Mouse (Mus musculus) regulatory T cell (primary cell): ENCODE results near the gene Gm9945.

Source experiments
- in situ Hi-C: fragments of 300-600 bp; cut with MboI, MseI; formaldehyde crosslinking; loops from one replicate; pipeline ENCODE4 v1.15.1; 2025; ENCODE audit warnings: high pct_unique_total_duplicates

The Gm9945 gene

GRCm38 (mm10) chr11:53461727-53462126 is 18.2 kb upstream of the Gm9945 start:
- in situ Hi-C loops, result no loop called here

DNA sequence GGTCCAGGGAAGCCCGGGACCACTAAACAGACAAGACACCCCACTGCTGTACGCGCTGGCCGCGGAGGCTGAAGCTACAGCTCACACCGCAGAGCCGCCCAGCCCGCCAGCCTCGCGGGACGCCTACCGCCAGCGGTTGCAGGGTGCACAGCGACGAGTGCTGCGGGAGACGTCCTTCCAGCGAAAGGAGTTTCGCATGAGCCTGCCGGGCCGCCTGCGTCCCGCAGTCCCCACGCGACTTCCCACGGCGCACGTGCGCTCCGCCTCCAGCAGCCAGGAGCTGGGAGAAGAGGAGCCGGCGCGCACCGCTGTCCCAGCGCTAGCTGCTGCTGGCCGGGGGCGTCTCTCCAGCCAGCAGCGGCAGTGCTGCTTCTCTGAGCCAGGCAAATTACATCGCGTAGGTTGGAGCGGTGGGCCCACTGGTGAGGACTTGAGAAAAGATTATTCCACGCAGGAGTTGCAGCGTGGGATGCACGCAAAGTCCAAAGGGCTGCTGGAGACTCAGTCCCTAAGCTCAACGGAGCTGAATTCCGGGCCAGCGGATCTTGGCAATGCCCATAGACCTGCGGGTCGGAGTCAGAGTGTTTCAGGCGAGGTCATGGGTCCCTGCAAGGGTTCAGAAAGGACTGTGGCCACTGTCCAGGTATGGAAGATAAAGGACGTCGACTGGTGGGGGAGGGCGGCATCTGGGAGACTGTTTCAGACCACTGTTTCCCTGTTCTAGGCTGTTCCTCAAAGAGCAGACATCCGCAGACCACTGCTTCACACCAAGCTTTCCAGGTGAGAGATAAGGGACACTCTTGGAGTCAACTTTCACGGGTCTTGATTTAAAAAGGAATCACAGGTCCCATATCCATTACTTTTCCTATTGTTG is 16.2 kb upstream of the Gm9945 start:
- in situ Hi-C loops, result no loop called here

- in situ Hi-C loops, result no loop called here
Observed at GRCm38 (mm10) chr11:53466231-53466971, 13.6 kb upstream of the Gm9945 start.

GRCm38 (mm10) chr11:53469294-53469967 is 10.5 kb upstream of the Gm9945 start:
- in situ Hi-C loops, result no loop called here

DNA sequence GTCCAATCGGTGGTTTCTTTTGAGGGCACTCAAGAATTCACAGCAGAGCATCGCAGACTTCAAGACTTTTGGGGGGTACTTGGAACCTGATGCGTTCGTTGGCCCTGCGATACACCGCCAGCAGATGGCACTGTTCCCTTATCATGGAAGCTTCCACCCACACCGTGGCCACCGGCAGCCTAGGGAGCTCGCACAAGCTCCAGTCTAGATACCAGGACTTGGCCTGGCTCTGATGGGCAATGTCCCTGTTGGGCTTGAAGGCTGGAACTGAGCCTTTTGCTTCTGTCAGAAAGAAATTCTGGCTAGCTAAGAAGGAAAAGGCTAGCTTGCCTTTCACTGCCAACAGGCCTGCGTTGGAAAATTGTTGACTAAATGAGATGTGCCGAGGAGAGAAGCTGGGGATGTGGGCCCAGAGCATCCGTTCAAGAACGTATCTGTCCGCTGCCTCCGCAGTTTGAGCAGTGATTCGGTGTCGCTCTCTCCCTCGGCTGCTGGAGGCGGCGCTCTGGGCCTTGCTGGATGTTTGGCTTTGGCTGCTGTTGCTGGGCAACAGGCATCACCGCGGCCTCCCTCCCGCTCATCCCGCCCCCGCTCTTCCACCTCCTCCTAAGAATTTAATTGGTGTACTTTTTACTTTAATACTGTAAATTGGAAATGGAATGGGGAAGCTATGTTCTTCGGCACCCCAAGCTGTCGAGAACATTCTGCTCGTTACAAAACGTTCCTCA is 9.8 kb upstream of the Gm9945 start, which contains the start of gene Gm9837:
Gene Gm9837 (minus strand): TSS at position 512 of the 728 bp plus-strand sequence.
- in situ Hi-C loops, result no loop called here

DNA sequence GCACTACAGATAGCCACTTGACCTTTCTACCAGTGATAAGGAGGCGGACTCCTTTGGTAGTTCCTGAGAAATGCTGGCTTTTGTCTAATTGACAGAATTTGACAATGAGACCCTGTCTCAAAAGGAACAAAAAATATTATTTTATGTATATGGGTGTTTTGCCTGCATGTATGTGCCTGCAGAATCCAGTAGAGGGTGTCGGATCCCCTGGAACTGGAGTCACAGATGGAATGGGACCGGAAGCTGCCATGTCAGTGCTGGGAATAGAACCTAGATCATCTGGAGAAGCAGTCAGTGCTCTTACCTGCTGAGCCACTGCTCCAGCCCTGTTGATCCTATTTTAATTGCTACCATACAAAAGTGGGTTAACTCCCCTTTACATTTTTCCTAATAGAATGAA is 7.3 kb upstream of the Gm9945 start:
- in situ Hi-C loops, result no loop called here

DNA sequence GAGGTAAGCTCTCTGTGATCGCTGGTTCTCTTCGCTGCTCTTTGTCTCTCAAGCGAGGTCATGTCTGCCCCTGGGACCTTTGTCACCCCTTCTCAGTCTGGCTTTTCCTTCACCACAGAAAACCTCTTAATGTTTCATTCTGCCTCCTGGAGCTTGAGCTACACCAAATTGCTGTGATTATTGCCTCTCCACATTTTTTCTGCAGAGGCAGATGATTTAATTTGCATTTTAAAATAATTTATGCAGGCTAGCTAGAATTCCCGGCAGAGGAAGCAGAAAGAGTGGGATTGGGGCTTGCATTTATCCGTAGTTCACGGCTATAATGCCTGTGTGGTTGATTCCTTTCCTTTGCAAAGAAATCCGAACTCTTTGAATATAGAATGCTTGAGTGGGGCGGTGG is 4.3 kb upstream of the Gm9945 start:
- in situ Hi-C loops, result no loop called here

DNA sequence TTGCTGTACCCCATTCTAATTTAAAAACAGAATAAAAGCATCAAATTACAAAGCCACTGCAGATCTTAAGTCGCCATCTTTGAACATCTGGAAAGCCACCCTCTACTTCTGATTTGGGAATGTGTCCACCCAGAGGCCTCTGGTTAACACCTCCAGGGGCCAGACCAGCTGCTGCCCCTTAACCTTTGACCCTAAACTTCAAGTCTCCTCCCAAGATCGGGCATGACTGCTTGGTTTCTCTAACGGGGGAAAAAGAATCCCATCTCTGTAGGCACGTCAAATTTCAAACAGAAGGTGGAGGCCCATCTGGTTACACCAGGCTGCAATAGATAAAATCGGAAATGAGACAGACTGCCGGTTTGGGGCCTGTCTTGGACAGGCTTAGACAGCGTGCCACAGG is 2.1 kb upstream of the Gm9945 start:
- in situ Hi-C loops, result no loop called here

- in situ Hi-C loops, result no loop called here
Observed at GRCm38 (mm10) chr11:53478383-53479170, 1.4 kb upstream of the Gm9945 start.

DNA sequence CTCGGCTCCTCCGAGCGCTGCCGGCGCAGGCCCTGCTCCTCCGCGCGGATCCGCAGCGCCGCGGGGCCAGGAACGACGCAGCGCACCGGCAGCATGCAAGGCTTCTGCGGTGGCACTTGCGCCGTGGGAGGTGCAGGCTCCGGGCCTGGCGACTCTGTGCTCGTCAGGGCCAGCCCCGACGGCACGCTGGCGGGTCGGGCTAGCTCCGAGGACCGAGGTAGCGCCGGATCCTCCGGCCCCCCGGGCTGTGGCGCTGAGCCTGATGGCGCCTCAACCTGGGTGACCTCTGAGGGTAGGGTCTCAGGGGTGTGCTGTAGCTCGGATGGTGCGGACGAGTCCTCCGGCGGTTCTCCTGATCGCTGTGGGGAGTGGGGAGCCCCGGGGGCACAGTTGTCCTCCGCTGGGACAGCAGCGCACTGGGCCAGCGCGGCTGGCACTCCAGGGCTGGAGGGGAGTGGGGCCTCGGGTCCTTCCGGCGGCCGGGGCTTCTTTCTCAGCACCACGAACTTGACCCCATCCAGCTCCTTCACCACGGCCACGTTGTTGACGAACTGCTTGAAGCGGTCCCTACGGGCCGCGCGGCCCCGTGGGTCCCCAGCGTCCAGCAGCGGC is 689 bp upstream of the Gm9945 start:
- in situ Hi-C loops, result no loop called here

DNA sequence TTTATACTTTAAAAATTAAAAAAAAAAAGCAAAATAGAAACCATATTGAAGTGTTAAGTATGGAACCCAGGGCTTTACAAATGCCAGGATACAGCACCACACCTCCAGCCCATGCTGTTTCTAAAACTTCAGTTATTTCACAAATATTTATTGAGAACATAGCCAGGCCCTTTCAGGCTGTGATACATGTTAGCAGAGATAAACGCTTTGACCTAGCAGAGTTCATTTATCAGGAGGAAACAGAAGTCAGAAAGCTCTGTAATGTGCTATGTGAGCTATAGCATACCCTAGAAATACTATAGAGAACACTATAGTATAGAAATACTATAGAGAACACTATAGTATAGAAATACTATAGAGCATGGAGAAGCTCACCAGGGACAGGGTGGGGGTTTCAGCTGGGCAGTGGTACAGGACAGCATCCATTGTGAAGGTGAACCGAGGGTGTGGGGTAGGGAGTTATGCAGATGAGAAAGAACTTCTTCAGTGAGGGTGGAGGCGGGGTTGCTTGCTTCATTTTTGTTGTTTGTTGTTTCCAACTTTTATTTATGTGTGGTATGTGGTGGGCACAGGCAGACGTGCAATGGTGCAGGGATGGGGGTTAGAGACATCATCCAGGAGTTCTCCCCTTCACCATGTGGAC is 1.2 kb downstream of the Gm9945 start:
- in situ Hi-C loops, result no loop called here

GRCm38 (mm10) chr11:53483159-53483891 is 3.4 kb downstream of the Gm9945 start:
- in situ Hi-C loops, result no loop called here

DNA sequence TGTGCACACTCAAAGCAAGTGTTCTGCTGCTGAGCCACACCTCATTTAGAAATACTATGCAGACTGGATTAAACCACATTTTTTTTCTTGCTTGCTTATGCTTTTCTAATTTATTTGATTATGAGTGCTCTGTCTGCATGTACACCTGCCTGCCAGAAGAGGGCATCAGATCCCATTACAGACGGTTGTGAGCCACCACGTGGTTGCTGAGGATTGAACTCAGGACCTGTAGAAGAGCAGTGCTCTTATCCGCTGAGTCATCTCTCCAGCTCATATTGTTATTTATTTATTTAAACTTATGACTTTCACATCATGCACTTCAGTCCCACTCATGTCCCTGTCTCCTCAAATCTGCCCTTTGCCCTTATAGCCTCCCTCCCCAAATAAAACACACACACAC is 5.8 kb downstream of the Gm9945 start:
- in situ Hi-C loops, result no loop called here

GRCm38 (mm10) chr11:53486351-53486750 is 6.4 kb downstream of the Gm9945 start:
- in situ Hi-C loops, result no loop called here

- in situ Hi-C loops, result no loop called here
Observed at GRCm38 (mm10) chr11:53486822-53487594, 7.0 kb downstream of the Gm9945 start.

GRCm38 (mm10) chr11:53489007-53489406 is 9.0 kb downstream of the Gm9945 start:
- in situ Hi-C loops, result no loop called here

DNA sequence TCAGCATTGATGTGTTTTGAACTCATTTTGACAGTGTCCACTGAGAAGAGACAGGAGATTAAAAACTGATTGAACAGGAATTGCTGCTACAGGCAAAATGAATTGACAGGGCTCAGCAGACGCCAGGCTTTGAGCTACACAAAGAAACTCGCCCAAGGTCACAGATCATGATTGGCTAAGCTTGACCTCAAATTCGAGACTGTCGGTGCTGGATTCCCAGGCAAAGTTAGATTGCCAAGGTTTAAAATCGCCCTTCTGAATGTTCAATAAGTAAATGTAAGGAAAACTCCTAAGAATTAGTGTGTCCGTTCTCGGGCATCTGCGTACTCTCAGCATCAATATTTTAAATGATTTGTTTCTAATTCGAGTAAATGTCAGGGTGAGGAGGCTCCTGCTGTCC is 9.5 kb downstream of the Gm9945 start:
- in situ Hi-C loops, result no loop called here

DNA sequence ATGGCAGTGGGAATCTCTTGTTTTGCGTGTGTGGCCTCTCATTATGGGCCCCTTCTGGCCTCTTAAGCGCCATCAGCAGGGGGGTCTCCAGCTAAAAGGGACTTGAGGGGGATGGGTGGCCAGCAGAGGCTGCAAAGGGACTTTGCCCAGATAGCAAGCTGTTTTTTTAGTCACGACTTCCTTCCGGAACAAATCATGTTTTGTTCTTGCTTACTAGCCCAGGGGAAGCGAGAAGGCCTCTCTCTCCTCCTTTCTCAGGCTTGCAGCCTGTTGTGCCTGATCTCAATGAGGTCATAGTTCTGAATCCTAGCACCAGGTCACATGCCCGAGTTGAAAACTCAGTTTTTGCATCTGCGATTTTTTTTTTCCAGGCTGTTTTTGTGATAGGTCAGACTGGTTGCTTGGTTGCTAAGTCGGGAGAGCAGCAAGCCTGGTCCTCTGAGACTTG is 12.0 kb downstream of the Gm9945 start:
- in situ Hi-C loops, result no loop called here
